Mouse (Mus musculus) liver, embryonic 14.5 days (tissue): ENCODE results near the gene Col6a1. TPM values are rescaled to one million over a fixed set of nuclear protein-coding genes. Genes with fewer than 3 reads are reported as not detected.

Experiments used
- ATAC-seq: fragments of 200-750 bp; cut with Nextera tagmentation; 2 replicates; pipeline ENCODE4 v1.8.0; 2017; ENCODE audit warnings: moderate number of reproducible peaks, mild to moderate bottlenecking, moderate library complexity; ENCODE audit not compliant: insufficient read depth
- DNase-seq, 3 experiments: peaks; one replicate each; pipeline ENCODE4 v3.0.0-alpha.2; 2012 to 2013; ENCODE audit warnings: low read depth in 3 of 3, low spot score in 3 of 3
- H3K27ac ChIP-seq: fragments of 300-500 bp; sonication (generic); 2 replicates; pipeline ENCODE4 v1.5.1; 2014; ENCODE audit warnings: moderate library complexity, mild to moderate bottlenecking, control low read depth, inconsistent platforms
- H3K27me3 ChIP-seq: fragments of 300-500 bp; sonication (generic); 2 replicates; pipeline ENCODE4 v1.6.1; 2014; ENCODE audit warnings: mild to moderate bottlenecking, low read length, moderate library complexity; ENCODE audit not compliant: control insufficient read depth, insufficient read depth
- H3K36me3 ChIP-seq: fragments of 300-500 bp; sonication (generic); replicated peaks from 2 replicates; pipeline ENCODE4 v1.6.1; 2014; ENCODE audit warnings: low read depth; ENCODE audit not compliant: control insufficient read depth, insufficient read depth
- H3K4me1 ChIP-seq, 2 experiments: fragments of 200-500 bp in 1 of 2; fragments of 300-500 bp in 1 of 2; sonication (generic) in 1 of 2; replicated peaks; 2 replicates each; pipeline ENCODE4 v1.6.1; 2012 to 2014; ENCODE audit warnings: antibody characterized with exemption in 1 of 2, inconsistent platforms in 1 of 2, low read length in 1 of 2; ENCODE audit not compliant: control insufficient read depth in 2 of 2, insufficient read depth in 2 of 2
- H3K4me2 ChIP-seq: fragments of 300-500 bp; sonication (generic); 2 replicates; pipeline ENCODE4 v1.6.1; 2014; ENCODE audit warnings: low read depth, mild to moderate bottlenecking, control low read depth, moderate library complexity
- H3K4me3 ChIP-seq, 2 experiments: fragments of 200-500 bp in 1 of 2; fragments of 300-500 bp in 1 of 2; sonication (generic) in 1 of 2; 2 replicates each; pipeline ENCODE4 v1.5.1; 2012 to 2014; ENCODE audit warnings: low read depth in 2 of 2, low read length in 2 of 2, mild to moderate bottlenecking in 2 of 2, control low read depth in 1 of 2, inconsistent platforms in 1 of 2, moderate library complexity in 1 of 2; ENCODE audit not compliant: insufficient read depth in 1 of 2
- H3K9ac ChIP-seq: fragments of 300-500 bp; sonication (generic); replicated peaks from 2 replicates; pipeline ENCODE4 v1.6.1; 2014; ENCODE audit warnings: mild to moderate bottlenecking, control low read depth, moderate library complexity
- H3K9me3 ChIP-seq: fragments of 300-500 bp; sonication (generic); 2 replicates; pipeline ENCODE4 v1.6.1; 2016; ENCODE audit warnings: low read length, mixed read lengths; ENCODE audit not compliant: control insufficient read depth
- CTCF ChIP-seq: IDR thresholded peaks from 2 replicates; pipeline ENCODE4 v1.5.1; 2016; ENCODE audit warnings: antibody characterized with exemption, low read depth, control low read depth
- EP300 ChIP-seq: IDR thresholded peaks from 2 replicates; pipeline ENCODE4 v1.6.1; 2016; ENCODE audit warnings: antibody characterized with exemption, low read depth
- WGBS: fragments of 180-500 bp; shearing (Covaris S2); extraction: QIAGEN DNeasy Blood & Tissue Kit; methylation state at CpG from one replicate; pipeline ENCODE4 v1.1.7; 2014; ENCODE audit not compliant: insufficient replicate concordance; 5-methylcytosine and 5-hydroxymethylcytosine counted together
- polyA plus RNA-seq, 2 experiments: library from polyadenylated mRNA; depleted of rRNA in 1 of 2; stranded (reverse) in 1 of 2; unstranded in 1 of 2; fragments of >200 nt; fragmentation: Nextera tagmentation in 1 of 2; extraction: Ambion mirVana in 1 of 2; gene quantifications; 2 replicates each; pipeline versions ENCODE4 v1.2.1 to v1.2.3; 2012 to 2014

Col6a1 gene
- polyA plus RNA-seq, 2 experiments, result 4.8 to 6.1 TPM

DNA sequence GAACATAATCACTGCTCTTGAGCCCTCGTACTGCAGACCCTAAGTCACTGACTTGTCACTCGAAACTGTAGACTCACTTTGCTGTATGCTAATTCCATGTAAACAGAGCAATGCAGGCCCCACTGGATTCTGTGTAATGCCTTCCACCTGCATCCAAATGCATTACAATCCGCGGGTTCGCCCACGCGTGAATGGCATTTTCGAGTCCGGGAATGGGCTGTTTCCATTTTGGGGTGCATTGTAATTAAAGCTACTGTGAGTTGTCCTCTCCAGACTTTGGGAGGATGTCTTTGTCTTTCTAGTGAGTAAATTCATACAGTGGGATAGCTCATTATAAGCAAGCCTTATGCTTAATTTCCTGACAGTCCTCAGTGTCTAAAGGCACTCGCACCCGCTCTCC lies 60.4 kb downstream of the Col6a1 start:
- ATAC-seq (no peak), DNase-seq (no peak)
- TF ChIP-seq CTCF (no peak), EP300 (no peak)
- Histone ChIP-seq H3K9me3 (no peaks in the 10 kb centered on the region), H3K36me3 (no peaks in the 10 kb centered on the region), H3K27me3 (no peaks in the 10 kb centered on the region), H3K9ac (no peak overlapping the region), H3K27ac (no peak overlapping the region), H3K4me2 (no peak overlapping the region), H3K4me1 (no peaks in the 10 kb centered on the region), H3K4me3 (no peak overlapping the region)
- 77% methylated on average over 11 of the region's 11 CpGs for WGBS

DNA sequence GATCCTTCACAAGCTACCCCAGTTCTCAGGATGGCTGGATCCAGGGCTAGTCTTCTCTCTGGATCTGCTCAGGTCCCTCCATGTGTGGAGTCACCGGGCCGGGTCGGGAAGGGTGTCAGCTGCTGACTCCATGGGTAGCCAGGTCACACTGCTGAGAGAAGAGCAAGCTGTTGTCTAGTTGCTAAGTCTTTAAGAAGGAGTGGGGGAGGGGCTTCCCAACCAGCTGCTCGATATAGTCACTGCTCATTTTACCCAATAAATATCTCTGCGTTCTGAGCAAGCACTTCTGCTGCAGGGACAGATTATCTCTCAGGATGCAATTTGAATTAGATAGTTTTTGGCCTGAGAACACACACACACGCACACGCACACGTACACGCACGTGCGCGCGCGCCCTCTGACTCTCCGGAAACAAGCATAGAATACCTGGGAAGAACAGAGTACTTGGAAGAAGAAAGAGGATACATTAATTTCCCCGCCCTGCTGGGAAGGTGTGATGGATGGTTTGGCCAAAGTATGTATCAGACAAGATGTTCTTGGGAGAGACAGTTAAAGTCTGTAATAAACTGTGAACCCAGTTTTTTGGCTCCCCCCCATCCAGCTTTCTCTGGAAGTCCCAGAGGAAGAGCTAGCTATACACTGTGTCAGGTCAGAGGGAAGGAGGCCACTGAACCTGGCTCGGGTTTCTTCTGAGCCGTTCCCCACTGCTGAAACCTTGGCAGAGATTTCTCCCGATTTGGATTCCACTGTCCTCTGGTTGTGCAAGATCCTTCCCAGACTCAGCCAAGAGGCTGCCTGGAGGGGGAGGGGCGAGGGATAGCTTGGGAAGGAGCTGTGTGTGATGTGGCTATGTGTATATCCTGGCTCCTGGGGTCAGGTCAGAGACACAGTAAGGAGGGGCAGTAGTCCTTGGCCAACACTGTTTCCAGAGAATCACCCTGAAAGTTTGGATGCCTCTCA lies 61.5 kb downstream of the Col6a1 start:
- H3K9ac ChIP-seq, result no peak overlapping the region
- H3K27me3 ChIP-seq, result no peaks in the 10 kb centered on the region
- no peak overlapping the region for H3K4me2 ChIP-seq
- DNase-seq (no peak), ATAC-seq (no peak)
- H3K4me1 ChIP-seq, result no peaks in the 10 kb centered on the region
- no peak overlapping the region for H3K4me3 ChIP-seq
- WGBS, result 65% methylated on average over 20 of the region's 20 CpGs
- no peaks in the 10 kb centered on the region for H3K9me3 ChIP-seq
- TF ChIP-seq CTCF, result no peak
- no peak for TF ChIP-seq EP300
- no peak overlapping the region for H3K27ac ChIP-seq
- H3K36me3 ChIP-seq, result no peaks in the 10 kb centered on the region

Other genes starting within 250 kb of the Col6a1 start
- gene Lss, start 194.6 kb downstream of the Col6a1 start, polyA plus RNA-seq (2012; rRNA removed), result 26.0 and 31.7 TPM in 2 replicates
- 45.2 and 46.6 TPM in 2 replicates for gene Lss, start 194.6 kb downstream of the Col6a1 start, polyA plus RNA-seq (2014; fragmentation: Nextera tagmentation; extraction: Ambion mirVana)
- 0.06 TPM in 1 of 2 replicates, not detected in the other for gene Spatc1l, start 163.9 kb downstream of the Col6a1 start, polyA plus RNA-seq (2012; rRNA removed)
- not detected in 2 replicates for gene Spatc1l, start 163.9 kb downstream of the Col6a1 start, polyA plus RNA-seq (2014; fragmentation: Nextera tagmentation; extraction: Ambion mirVana)
- 27.8 and 29.9 TPM in 2 replicates for gene Ftcd, start 150.5 kb downstream of the Col6a1 start, polyA plus RNA-seq (2012; rRNA removed)
- 19.2 and 19.8 TPM in 2 replicates for gene Ftcd, start 150.5 kb downstream of the Col6a1 start, polyA plus RNA-seq (2014; fragmentation: Nextera tagmentation; extraction: Ambion mirVana)
- gene Col6a2, start 102.5 kb downstream of the Col6a1 start, polyA plus RNA-seq (2012; rRNA removed), result 4.8 and 5.7 TPM in 2 replicates
- 2.6 and 3.7 TPM in 2 replicates for gene Col6a2, start 102.5 kb downstream of the Col6a1 start, polyA plus RNA-seq (2014; fragmentation: Nextera tagmentation; extraction: Ambion mirVana)
- gene Pcbp3, start 235.7 kb upstream of the Col6a1 start, polyA plus RNA-seq (2012; rRNA removed), result 1.8 and 2.0 TPM in 2 replicates
- gene Pcbp3, start 235.7 kb upstream of the Col6a1 start, polyA plus RNA-seq (2014; fragmentation: Nextera tagmentation; extraction: Ambion mirVana), result 2.6 and 2.9 TPM in 2 replicates